Mouse (Mus musculus): ENCODE measurements around the gene Hunk.

Gene Hunk

GRCm38 (mm10) chr16:90385688-90386513 is at the start of gene Hunk:
Gene Hunk (plus strand): TSS chr16:90386013.
- DNase-seq (ENCODE audit: low read depth, low spot score) = peak; percentile 71

GRCm38 (mm10) chr16:90339026-90339425 is 46.8 kb upstream of the Hunk start:
- DNase-seq (ENCODE audit: low read depth, low spot score) = no peak

GRCm38 (mm10) chr16:90341086-90341485 is 44.7 kb upstream of the Hunk start:
- no peak for DNase-seq (ENCODE audit: low read depth, low spot score)

- no peak for DNase-seq (ENCODE audit: low read depth, low spot score)
Measured at GRCm38 (mm10) chr16:90349700-90350548, 35.9 kb upstream of the Hunk start.

GRCm38 (mm10) chr16:90351726-90352125 is 34.1 kb upstream of the Hunk start:
- DNase-seq (ENCODE audit: low read depth, low spot score) = no peak

- DNase-seq (ENCODE audit: low read depth, low spot score) = no peak
Measured at GRCm38 (mm10) chr16:90352691-90353090, 33.1 kb upstream of the Hunk start.

- no peak for DNase-seq (ENCODE audit: low read depth, low spot score)
Measured at GRCm38 (mm10) chr16:90353156-90353555, 32.7 kb upstream of the Hunk start.

- DNase-seq (ENCODE audit: low read depth, low spot score) = no peak
Measured at GRCm38 (mm10) chr16:90359329-90359728, 26.5 kb upstream of the Hunk start.

- DNase-seq (ENCODE audit: low read depth, low spot score) = no peak
Measured at GRCm38 (mm10) chr16:90359750-90360149, 26.1 kb upstream of the Hunk start.

- no peak for DNase-seq (ENCODE audit: low read depth, low spot score)
Measured at GRCm38 (mm10) chr16:90360327-90360726, 25.5 kb upstream of the Hunk start.

GRCm38 (mm10) chr16:90362926-90363325 is 22.9 kb upstream of the Hunk start:
- no peak for DNase-seq (ENCODE audit: low read depth, low spot score)

- DNase-seq (ENCODE audit: low read depth, low spot score) = peak; percentile 65
Measured at GRCm38 (mm10) chr16:90379897-90380296, 5.9 kb upstream of the Hunk start.

GRCm38 (mm10) chr16:90381633-90382032 is 4.2 kb upstream of the Hunk start:
- no peak for DNase-seq (ENCODE audit: low read depth, low spot score)

- DNase-seq (ENCODE audit: low read depth, low spot score) = no peak
Measured at GRCm38 (mm10) chr16:90382701-90383280, 3.0 kb upstream of the Hunk start.

GRCm38 (mm10) chr16:90384058-90384457 is 1.8 kb upstream of the Hunk start:
- no peak for DNase-seq (ENCODE audit: low read depth, low spot score)

GRCm38 (mm10) chr16:90384846-90385245 is 967 bp upstream of the Hunk start:
- DNase-seq (ENCODE audit: low read depth, low spot score) = no peak

- DNase-seq (ENCODE audit: low read depth, low spot score) = no peak
Measured at GRCm38 (mm10) chr16:90385326-90385687, 506 bp upstream of the Hunk start.

GRCm38 (mm10) chr16:90386514-90387160 is 824 bp downstream of the Hunk start:
- no peak for DNase-seq (ENCODE audit: low read depth, low spot score)

- DNase-seq (ENCODE audit: low read depth, low spot score) = no peak
Measured at GRCm38 (mm10) chr16:90387161-90387671, 1.4 kb downstream of the Hunk start.

GRCm38 (mm10) chr16:90387961-90388360 is 2.1 kb downstream of the Hunk start:
- no peak for DNase-seq (ENCODE audit: low read depth, low spot score)

GRCm38 (mm10) chr16:90389103-90389750 is 3.4 kb downstream of the Hunk start:
- DNase-seq (ENCODE audit: low read depth, low spot score) = no peak

Measured in embryo, embryonic 11.5 days (tissue).